Mouse (Mus musculus) liver, adult 2 months (tissue): ENCODE results near the gene Cct2. TPM values are rescaled to one million over a fixed set of nuclear protein-coding genes. Genes with fewer than 3 reads are reported as not detected.
"Not testable (repeated sequence)": the region's sequence is repeated elsewhere in the genome, so short reads cannot be mapped to it uniquely, and the experiment has no call there.

ENCODE experiments used
- DNase-seq: peaks from one replicate; pipeline ENCODE4 v3.0.0-alpha.2; 2011; ENCODE audit warnings: low read depth, low spot score; ENCODE audit errors: extremely low read depth
- H3K27ac ChIP-seq: fragments of 200-500 bp; replicated peaks from 2 replicates; pipeline ENCODE4 v1.5.1; 2012; ENCODE audit warnings: low read depth, mild to moderate bottlenecking, control low read depth, inconsistent platforms, low read length; ENCODE audit not compliant: insufficient read depth
- H3K27me3 ChIP-seq: fragments of 200-500 bp; 2 replicates; pipeline ENCODE4 v1.6.1; 2012; ENCODE audit warnings: mild to moderate bottlenecking, moderate library complexity, low read length, inconsistent platforms; ENCODE audit not compliant: control insufficient read depth, insufficient read depth
- H3K36me3 ChIP-seq: fragments of 200-500 bp; 2 replicates; pipeline ENCODE4 v1.6.1; 2012; ENCODE audit warnings: low read length, inconsistent platforms; ENCODE audit not compliant: control insufficient read depth, insufficient read depth
- H3K4me1 ChIP-seq: fragments of 200-500 bp; 2 replicates; pipeline ENCODE4 v1.6.1; 2011; ENCODE audit warnings: low read length; ENCODE audit not compliant: control insufficient read depth, insufficient read depth
- H3K4me3 ChIP-seq: fragments of 200-500 bp; 2 replicates; pipeline ENCODE4 v1.5.1; 2011; ENCODE audit warnings: low read depth, mild to moderate bottlenecking, control low read depth, low read length, moderate library complexity; ENCODE audit not compliant: insufficient read depth
- H3K79me2 ChIP-seq: fragments of 200-500 bp; 2 replicates; pipeline ENCODE4 v1.6.1; 2012; ENCODE audit warnings: inconsistent platforms, mild to moderate bottlenecking, low read length, moderate library complexity; ENCODE audit not compliant: control insufficient read depth, insufficient read depth
- H3K9ac ChIP-seq: fragments of 200-500 bp; 2 replicates; pipeline ENCODE4 v1.6.1; 2012; ENCODE audit warnings: low read depth, mild to moderate bottlenecking, control low read depth, inconsistent platforms, low read length
- CTCF ChIP-seq: fragments of 200-500 bp; IDR thresholded peaks from 2 replicates; pipeline ENCODE4 v1.5.1; 2011; ENCODE audit warnings: low read depth, low read length, control low read depth
- POLR2A ChIP-seq: fragments of 200-500 bp; IDR thresholded peaks from 2 replicates; pipeline ENCODE4 v1.6.1; 2011; ENCODE audit warnings: low read length, control low read depth; ENCODE audit not compliant: insufficient read depth; ENCODE audit errors: extremely low read depth
- WGBS: fragments of 180-500 bp; shearing (Covaris S2); methylation state at CpG from one replicate; pipeline ENCODE4 v1.1.7; 2018; 5-methylcytosine and 5-hydroxymethylcytosine counted together
- polyA plus RNA-seq: library from polyadenylated mRNA; depleted of rRNA; stranded (reverse); fragments of >200 nt; gene quantifications from 2 replicates; pipeline ENCODE4 v1.2.3, GENCODE M21; 2012
- total RNA-seq: library from RNA; depleted of rRNA; stranded (reverse); fragments of >200 nt; gene quantifications from 2 replicates; pipeline ENCODE4 v1.2.3, GENCODE M21; 2014

Cct2 gene
- total and polyA plus RNA-seq, 2 experiments: 36.6 to 114 TPM

- TF ChIP-seq POLR2A: no peak
- no peak for TF ChIP-seq CTCF
- Histone ChIP-seq H3K27ac (no peak overlapping the region), H3K4me1 (no peaks in the 10 kb centered on the region), H3K9ac (no peak overlapping the region), H3K27me3 (no peaks in the 10 kb centered on the region), H3K36me3 (no peaks in the 10 kb centered on the region), H3K4me3 (no peak overlapping the region), H3K79me2 (no peaks in the 10 kb centered on the region)
- WGBS: 93% methylated on average over 3 of the region's 3 CpGs
- no peak for DNase-seq
These were observed 32.5 kb downstream of the Cct2 start for GRCm38 (mm10) chr10:117031160-117031559.

GRCm38 (mm10) chr10:117026176-117026575 lies 37.4 kb downstream of the Cct2 start:
- 76% methylated on average over 8 of the region's 8 CpGs for WGBS
- Histone ChIP-seq H3K27ac (no peak overlapping the region), H3K4me3 (no peak overlapping the region), H3K36me3 (no peaks in the 10 kb centered on the region), H3K9ac (no peak overlapping the region), H3K4me1 (no peaks in the 10 kb centered on the region), H3K79me2 (no peaks in the 10 kb centered on the region), H3K27me3 (no peaks in the 10 kb centered on the region)
- DNase-seq: peak; percentile 28
- no peak for TF ChIP-seq CTCF
- TF ChIP-seq POLR2A: no peak

- DNase-seq: peak; percentile 84
- not testable (repeated sequence) for H3K27me3 ChIP-seq, H3K9ac ChIP-seq, H3K79me2 ChIP-seq, H3K36me3 ChIP-seq, H3K27ac ChIP-seq, H3K4me3 ChIP-seq, H3K4me1 ChIP-seq
These were observed 37.8 kb downstream of the Cct2 start for GRCm38 (mm10) chr10:117025776-117026175.

- Histone ChIP-seq H3K27me3 (no peaks in the 10 kb centered on the region), H3K79me2 (no peaks in the 10 kb centered on the region), H3K4me3 (0 out of 2 replicates have a peak overlapping the region, but pooled peaks have one; percentile 3)
These were observed 39.9 kb downstream of the Cct2 start for GRCm38 (mm10) chr10:117023693-117024092.

GRCm38 (mm10) chr10:117021020-117021754 lies 42.4 kb downstream of the Cct2 start:
- no peak overlapping the region for H3K27ac ChIP-seq
- TF ChIP-seq POLR2A (no peak), CTCF (no peak)
- WGBS: 44% methylated on average over 21 of the region's 21 CpGs
- DNase-seq: no peak
- no peaks in the 10 kb centered on the region for H3K27me3 ChIP-seq
- no peak overlapping the region for H3K9ac ChIP-seq
- H3K79me2 ChIP-seq: no peaks in the 10 kb centered on the region
- H3K36me3 ChIP-seq: no peaks in the 10 kb centered on the region
- H3K4me3 ChIP-seq: no peak overlapping the region
- H3K4me1 ChIP-seq: no peaks in the 10 kb centered on the region

More at GRCm38 (mm10) chr10:117023693-117024092, 39.9 kb downstream of the Cct2 start:
- no peak for TF ChIP-seq POLR2A
- TF ChIP-seq CTCF: no peak
- 45% methylated on average over 16 of the region's 16 CpGs for WGBS
- H3K4me1 ChIP-seq: no peaks in the 10 kb centered on the region
- no peaks in the 10 kb centered on the region for H3K36me3 ChIP-seq
- no peak for DNase-seq
- no peak overlapping the region for H3K27ac ChIP-seq
- H3K9ac ChIP-seq: no peak overlapping the region

- Histone ChIP-seq H3K27ac (no peak overlapping the region), H3K4me3 (no peak overlapping the region), H3K9ac (no peak overlapping the region), H3K79me2 (no peaks in the 10 kb centered on the region), H3K27me3 (no peaks in the 10 kb centered on the region), H3K36me3 (no peaks in the 10 kb centered on the region), H3K4me1 (no peaks in the 10 kb centered on the region)
- WGBS: 81% methylated on average over 7 of the region's 7 CpGs
- no peak for TF ChIP-seq POLR2A
- no peak for TF ChIP-seq CTCF
- no peak for DNase-seq
These were observed 45.3 kb downstream of the Cct2 start for GRCm38 (mm10) chr10:117018281-117018840.
